Mouse (Mus musculus): ENCODE results near the gene Pcyox1.

- no peak for TF ChIP-seq CTCF (IDR thresholded peaks at IDR 0.05; ENCODE audit: control insufficient read depth, insufficient read depth, insufficient read length)
- TF ChIP-seq MYOD1 (IDR thresholded peaks at IDR 0.05; ENCODE audit: control insufficient read depth, insufficient read length, low read depth): no peak
- no peak for TF ChIP-seq USF1 (IDR thresholded peaks at IDR 0.05; ENCODE audit: low read depth)
- TF ChIP-seq MAX (IDR thresholded peaks at IDR 0.05): peak; percentile 97
- no peak for TF ChIP-seq MYOG (IDR thresholded peaks at IDR 0.05; ENCODE audit: control insufficient read depth, extremely low read depth, insufficient read length)
- TF ChIP-seq CEBPB (IDR thresholded peaks at IDR 0.05; ENCODE audit: low read depth): no peak
These were observed 25.5 kb downstream of the Pcyox1 start for GRCm38 (mm10) chr6:86371340-86371911.
